Mouse (Mus musculus) brain, adult 2 months (tissue): ENCODE data around the gene Ppil3.

Experiments used
- DNase-seq: peaks from one replicate; pipeline ENCODE4 v3.0.0; 2011; ENCODE audit warnings: low read depth, low spot score

The Ppil3 gene

DNA sequence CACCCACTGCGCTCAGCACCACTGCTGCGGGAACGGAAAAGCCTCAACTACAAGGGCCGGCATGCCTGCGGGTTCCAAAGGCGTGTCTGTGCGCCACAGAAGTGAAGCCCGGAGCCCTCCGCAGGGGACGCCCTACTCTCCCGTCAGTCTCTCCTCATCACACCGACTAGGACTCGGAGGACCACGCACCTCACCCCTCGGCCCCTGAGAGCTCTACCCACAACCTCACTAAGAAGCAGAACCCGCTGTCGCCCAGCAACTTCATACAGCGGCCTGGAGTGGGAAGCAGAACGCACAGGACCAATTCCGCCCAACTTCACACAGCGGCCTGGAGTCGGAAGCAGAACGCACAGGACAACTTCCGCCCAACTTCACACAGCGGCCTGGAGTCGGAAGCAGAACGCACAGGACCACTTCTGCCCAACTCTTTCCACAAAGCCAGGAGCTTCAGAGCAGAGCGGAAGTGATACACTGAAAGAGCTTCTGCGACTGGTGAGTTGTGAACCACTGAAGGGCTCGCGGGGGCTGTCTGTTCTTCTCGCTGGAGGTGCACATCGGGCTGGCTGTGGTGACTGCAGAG lies at the start of gene Ppil3, which contains the start of gene Nif3l1:
Ppil3 (minus strand) TSS at position 344 of the 580 bp plus-strand sequence.
Nif3l1 (plus strand) TSS at position 9 of the 580 bp plus-strand sequence.
- peak; percentile 99 for DNase-seq

DNA sequence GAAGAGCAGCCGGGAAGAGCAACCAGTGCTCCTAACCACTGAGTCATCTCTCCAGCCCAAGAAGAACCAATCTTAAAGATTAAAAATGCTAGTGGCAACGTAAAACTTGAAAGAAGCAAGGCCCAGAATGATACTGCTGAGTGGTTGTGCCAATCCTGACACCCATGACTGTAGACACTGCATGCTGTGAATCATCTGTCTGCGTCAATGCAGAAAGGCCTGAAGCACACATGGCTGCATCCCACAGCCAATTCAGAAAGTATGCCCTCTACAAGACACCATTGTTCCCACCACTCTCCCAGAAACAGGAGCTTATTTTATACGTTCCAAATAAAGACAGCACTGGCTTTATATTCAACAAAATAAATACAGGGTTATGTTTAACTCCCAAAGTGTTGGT lies 37.4 kb upstream of the Ppil3 start:
- DNase-seq, result peak; percentile 51

DNA sequence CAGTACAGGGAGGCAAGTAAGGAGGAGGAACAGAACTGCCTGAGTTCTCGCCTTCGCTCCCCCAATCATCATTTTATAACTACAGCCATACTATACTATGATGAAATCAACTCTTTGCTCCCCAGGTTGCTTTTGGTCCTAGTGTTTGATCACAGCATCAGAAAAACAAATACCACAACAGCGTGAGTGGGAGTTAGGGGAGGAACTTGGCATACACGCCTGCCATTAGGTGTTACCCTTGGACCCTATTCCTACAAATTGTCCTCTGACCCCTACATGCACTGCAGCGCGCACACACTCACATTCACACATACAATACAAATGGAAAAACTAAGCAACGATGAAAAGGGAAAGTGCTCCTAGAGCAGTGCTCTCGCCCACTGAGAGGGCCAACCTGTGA lies 30.4 kb upstream of the Ppil3 start:
- DNase-seq, result no peak

DNA sequence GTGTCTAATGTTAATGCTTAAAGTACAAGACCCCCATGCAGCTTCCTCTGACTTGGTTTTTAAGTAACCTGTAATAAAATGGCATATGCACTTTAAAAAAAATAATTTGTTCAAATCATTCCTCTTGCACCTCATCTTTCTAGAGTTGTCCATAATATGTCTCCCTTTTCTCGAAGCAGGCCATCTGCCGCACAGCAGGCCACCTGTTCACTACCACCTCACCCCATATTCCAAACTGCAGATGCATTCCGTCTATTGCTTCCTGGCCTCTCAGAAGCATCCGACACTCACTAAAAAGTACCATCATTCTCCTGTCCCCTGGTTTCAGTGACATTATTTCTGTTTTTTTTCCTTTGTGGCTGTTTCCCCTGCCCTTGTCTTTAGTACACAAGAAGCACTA lies 20.3 kb upstream of the Ppil3 start:
- peak; percentile 77 for DNase-seq

DNA sequence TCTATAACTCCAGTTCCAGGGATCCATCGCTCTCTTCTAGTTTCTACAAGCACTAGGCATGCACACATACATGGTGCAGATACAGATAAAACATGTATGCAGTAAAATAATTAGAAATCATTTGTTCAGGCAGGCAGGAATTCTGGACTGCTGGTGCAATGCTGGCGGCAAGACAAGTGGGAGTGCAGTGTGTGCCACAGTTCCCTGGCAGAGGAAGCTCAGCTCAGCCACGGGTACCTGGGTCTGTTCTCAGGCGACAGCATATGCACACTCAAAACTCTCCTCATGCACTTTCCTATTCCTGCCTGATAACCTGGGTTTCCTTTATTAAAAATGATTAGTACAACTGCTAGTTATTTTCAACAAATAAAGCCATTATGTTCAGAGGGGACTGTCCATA lies 19.8 kb upstream of the Ppil3 start:
- peak; percentile 64 for DNase-seq

DNA sequence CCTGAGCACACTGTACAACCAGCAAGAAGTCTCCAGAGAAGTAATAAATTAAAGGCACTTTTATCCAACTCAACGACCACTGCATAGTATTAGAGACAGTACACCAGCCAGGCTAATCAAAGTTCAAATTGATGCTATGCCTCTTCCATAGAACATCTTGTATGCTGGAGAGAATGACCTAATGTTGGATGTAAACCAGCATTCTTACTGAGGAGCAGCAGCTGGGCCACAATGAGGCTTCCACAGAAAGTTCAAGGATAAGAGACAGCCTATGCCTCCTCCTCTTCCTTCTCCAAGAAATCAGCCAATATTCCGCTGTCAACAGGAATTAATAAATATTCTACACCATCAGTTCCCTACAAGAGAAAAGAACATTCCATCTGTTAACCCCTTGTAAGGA lies 18.6 kb upstream of the Ppil3 start:
- no peak for DNase-seq

DNA sequence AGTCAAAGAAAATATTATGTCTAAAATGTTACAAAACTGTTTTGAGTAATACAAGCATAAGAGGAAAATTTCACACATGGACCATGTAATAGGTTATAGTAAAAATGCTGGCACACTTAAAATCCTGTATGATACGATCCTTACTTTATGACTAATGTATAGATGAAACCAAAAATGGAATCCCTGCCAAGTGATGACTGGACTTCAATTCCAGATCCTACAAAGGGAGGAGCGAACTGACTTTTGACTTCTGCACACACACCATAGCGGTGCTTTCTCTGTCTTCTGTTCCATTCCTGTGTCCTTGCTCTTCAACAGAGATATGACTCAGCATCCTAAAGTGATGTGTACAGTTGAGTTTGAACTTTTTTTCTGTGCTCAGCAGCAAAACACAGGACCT lies 15.3 kb upstream of the Ppil3 start:
- peak; percentile 14 for DNase-seq

DNA sequence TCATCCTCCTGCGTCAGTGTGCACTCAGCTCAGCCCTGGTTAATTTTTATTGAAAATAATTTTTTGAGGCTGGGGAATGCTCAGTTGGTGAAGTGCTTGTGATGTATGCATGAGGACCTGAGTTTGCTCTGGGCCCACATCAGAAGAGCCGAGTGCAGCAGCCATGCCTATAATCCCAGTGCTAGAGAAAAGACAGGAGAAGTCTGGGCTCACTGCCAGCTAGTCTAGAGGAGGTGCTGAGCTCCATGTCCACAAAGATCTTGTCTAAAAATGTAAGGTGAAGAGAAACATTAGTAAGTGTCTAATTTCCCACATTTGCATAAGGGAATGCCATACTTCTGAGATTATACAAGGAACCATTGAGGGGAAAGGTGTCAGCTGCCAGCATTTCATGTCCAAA lies 13.6 kb upstream of the Ppil3 start:
- DNase-seq, result peak; percentile 59

DNA sequence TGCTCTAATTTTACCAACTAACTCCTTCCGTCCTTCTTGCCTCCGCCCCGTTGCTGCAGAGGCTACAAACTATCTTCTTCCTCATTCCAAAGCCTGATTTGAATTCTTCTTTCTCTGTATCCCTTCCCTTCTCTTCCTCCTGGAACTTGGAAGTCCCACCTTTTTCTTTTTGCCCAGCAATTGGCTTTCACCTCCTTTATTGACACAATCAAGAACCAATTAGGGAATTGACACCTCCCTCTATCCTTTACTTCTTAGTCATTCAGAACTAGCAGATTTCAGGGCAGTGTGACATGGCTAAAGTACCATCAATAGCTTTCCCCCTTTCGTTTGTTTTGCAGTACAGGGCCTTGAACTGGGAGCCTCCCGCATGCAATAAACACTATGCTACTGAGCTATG lies 12.9 kb upstream of the Ppil3 start:
- no peak for DNase-seq

DNA sequence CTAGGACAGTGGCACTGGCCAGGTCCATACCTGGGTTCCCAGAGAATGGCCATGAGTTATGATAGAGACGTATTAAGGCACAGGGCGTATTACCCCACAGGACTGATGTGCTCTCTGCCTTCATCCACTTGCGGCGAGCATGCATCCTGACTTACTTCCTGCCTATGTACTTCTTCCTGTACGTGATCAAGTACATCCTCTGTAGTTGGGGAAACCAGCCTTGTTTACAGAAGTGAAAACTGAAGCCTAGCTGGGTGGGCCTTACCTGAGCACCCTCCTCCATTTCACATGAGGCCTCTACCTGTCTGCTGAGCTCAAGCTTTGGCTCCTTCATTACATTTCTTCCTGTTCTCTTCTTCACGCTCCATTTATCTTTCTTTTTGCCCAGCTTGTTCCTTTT lies 9.0 kb upstream of the Ppil3 start:
- DNase-seq, result no peak

DNA sequence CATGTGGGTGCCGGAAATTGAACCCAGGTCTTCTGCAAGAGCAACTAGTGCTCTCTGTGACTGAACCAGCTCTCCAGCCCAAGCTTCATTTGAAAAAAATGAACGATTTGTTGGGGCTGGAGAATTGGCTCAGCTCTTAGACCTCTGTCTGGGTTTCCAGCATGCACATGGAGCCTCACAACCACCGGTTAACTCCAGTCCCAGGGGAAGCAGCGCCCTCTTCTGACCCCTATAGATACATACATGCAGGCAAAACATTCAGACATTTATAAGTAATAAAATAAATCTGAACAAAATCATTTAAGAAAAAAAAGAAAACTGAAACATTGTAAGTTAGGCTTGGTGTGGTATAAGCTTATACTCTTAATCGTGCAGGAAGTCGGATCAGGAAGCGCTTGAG lies 3.1 kb upstream of the Ppil3 start:
- no peak for DNase-seq

DNA sequence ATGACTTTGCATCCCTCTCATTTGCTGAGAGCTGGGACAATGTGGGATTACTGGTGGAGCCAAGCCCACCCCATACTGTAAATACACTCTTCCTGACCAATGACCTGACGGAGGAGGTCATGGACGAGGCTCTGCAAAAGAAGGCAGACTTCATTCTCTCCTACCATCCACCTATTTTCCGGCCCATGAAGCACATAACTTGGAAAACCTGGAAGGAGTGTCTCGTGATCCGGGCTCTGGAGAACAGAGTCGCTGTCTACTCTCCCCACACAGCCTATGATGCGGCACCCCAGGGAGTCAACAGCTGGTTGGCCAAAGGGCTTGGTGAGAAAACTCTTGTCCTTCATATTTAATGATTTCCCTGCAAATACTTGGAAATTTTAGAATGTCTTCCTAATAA lies 2.5 kb upstream of the Ppil3 start:
- no peak for DNase-seq

DNA sequence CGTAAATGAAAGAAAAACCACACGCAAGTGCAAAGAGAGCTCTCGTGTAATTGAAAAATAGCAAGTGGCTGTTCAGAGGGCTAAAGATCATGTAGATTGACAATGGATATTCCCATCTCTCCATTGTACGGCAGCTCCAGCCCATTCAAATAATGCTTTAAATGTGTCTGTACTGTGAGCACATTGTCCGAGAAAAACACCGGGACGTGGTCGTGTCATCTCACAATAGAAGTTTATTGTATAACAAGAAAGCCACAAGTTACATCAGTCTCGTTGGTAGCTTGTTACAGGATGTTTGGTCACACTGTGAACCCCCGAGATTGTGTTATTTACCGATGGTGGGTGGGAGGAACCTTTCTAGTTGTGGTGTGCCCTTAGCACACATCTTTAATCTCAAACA lies 575 bp upstream of the Ppil3 start:
- DNase-seq, result no peak

DNA sequence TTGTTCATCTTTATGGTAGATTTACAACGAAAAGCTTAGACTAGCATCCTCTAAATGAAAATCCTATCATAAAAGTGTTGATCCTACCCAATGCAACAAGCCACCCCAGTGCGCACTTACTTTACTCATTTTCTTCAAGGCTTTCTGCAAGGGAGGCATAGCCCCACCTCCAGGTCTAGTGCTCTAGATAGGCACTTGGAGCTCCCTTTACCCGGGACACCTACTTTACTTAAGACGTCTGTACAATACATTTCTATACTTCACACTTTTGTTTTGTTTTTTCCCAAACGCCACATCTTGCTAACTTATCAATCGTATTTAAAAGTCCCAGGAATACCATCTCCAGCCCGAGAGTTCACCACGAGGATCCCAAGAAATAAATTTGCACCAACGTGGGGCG lies 595 bp downstream of the Ppil3 start:
- DNase-seq, result no peak

DNA sequence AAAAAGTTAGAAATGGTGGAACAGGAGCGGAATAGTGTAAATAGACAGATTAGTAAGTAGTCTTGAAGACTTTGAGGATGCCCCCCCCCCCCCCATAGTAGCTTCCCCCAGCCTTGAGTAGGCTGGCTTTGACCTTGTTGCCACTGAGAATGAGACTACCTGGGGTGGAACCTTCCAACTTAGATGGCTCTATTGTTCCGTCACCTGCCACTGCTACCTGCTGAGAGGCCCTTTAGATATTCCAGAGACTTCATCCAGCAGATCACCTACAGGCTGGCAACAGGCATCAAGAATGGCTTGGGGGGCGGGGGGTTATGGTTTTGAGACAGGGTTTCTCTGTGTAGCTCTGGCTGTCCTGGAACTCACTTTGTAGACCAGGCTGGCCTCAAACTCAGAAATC lies 20.7 kb downstream of the Ppil3 start:
- no peak for DNase-seq

DNA sequence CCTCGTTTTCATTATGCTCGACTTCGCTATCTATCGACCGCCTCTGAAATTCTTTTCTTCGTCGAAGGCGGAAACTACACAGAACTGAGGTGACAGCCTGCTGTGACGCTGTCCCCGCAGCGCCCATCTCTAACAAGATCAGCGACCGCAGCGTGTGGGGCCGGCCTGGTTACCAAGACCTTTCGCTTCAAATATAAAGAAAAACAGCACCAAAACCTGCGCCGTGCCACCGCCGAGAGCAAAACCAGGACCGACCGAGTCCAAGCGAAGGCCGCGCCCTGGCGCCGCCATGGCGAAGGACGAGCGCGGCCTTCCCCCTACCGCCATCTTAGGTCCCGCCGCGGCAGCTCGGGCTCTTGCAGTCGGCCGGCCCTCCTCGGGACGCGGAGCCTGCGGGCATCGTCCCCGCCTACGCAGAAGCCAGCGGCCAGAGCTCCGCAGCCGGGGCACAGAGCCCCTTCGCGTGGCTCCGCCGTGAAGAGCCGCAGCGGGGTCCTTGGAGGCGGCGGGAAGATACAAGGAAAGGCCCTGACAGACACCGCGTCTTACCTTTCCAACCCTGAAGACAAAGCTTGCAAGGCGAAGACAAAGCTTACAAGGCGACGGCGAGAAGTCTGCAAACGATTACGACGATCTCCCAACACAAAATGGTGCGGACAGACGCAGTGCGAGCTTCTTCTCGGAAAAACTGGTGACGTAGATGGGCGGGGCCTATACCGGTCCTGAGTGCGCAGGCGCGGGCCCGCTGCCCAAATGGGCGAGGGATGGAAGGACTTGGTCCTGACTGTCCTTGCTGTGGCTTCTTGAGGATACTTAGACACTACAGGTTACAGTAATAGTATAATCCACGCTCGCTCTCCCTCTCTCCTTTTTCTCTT lies 21.7 kb downstream of the Ppil3 start, which contains the start of gene Clk1:
Clk1 (minus strand) TSS at position 696 of the 878 bp plus-strand sequence.
- DNase-seq, result peak; percentile 96

DNA sequence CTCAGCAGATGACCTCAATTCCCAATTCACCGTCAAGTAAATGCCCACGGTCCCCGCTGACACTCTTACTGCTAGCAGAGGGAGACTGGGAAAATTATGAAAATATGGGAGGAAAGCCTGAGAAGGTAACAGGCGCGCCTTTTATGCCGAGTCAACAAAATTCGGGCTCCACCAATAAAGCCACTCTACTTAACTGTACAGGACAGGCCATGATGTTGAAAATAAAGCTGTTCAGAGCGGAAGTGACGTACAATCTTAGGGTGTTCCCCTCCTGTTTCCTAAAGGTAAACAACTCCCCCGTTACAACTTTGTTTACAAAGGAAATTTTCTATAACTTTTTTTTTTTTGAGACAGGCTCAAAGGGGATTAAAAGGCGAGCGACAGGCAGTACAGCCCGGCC lies 22.4 kb downstream of the Ppil3 start:
- peak; percentile 81 for DNase-seq

DNA sequence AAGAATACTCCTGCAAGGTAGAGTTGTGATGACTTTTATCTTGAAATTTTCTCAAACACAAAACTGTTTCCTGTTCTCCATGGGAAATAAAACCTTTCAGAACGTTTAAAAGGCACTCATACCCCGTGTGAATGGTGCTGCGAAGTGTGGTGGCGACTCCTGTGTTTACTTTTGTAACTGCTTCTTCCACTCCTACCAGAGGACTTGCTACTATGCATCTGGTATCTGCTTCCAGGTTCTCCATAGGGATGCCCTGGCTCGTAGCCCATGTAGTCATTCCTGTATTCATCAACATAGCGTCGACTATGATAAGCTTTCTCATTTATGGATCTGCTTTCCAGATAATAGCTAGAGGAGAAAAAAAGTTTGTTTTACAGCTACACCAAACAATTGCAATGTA lies 24.3 kb downstream of the Ppil3 start:
- peak; percentile 68 for DNase-seq

DNA sequence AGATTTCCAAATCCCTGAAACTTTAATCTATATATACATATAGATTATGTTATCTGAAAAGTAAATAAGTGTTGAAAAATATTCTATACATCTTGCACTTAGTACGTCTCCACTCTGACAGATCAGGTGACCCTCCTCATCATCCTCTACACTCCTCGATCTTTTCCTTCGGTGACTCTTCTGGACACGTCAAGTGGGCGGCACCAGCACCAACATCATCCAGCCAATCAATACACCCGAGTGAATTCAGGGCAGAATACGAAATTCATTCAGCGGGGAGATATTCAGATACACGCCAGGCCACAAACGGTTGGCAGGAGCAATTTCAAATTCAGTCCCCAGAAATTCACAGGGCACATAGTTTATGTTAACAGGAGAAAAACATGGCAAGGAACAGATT lies 25.3 kb downstream of the Ppil3 start:
- DNase-seq, result no peak

DNA sequence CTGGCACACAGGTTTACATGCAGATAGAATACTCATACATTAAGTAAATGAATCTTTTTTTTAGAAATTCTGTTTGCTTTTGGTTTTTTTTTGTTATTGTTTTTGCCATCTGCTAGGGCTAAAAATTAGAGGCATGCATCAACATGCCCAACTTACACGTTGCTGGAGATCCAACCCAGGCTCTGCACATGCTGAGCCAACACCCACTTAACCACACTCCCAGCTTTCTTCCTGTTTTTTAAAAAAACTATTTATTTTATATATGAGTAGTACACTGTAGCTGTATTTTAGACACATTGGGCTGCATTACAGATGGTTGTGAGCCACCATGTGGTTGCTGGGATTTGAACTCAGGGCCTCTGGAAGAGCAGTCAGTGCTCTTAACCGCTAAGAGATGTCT lies 29.2 kb downstream of the Ppil3 start:
- no peak for DNase-seq

DNA sequence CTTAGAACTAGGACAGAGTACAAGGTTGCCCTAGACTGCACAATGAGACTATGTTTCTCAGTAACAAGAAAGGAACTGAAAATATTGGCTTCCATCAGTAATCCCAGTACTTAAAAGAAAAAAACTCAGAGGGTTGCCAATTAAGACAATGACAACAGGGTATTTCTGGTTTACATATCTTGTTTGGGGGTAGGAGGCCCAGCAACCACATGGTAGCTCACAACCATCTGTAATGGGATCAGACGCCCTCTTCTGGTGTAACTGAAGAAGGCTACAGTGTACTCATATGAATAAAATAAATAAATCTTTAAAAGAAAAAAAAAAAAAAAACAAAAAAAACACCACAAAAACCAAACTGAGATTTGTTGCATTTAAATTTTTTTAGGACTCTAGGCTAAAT lies 29.8 kb downstream of the Ppil3 start:
- DNase-seq, result peak; percentile 28

DNA sequence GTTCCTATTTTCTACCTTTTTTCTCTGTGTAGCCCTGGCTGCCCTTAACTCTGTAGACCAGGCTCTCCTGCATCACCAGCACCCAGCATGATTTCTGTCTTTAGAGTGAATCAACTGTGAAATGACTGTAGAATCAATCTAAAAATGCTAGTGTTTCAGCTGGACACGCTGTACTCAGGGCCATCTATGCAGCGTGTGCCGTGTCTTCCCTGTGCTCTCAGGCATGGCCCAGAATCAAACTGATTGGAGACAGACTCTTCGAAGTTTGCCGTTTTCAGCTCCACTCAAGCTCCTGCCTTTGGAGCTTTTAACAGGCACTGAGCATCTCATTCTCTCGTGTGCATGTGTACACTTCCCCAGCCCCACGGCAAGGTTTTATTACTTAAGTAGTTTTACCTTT lies 34.5 kb downstream of the Ppil3 start:
- no peak for DNase-seq

DNA sequence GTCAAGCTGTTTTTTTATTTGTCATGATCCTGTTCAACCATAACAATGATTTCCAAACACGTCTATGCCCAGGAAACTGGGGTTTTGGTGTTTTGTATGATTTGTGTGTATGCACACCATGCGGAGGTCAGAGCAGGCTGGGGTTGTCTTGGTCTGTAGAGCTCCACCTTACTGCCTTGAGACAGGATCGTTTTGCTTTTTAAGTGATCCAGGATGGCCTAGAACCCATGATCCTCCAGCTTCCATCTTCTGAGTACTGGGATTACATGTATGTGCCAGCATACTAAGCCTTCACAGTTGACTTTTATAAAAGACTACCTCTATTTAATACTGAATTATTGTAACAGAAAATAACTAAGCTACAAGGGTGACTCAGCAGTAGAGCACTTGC lies 35.1 kb downstream of the Ppil3 start:
- DNase-seq, result no peak
